Mouse (Mus musculus) CH12.LX (cell line): ENCODE measurements around the gene Olfr218. TPM values are rescaled to one million over a fixed set of nuclear protein-coding genes. Genes with fewer than 3 reads are reported as not detected.

Experiments
- DNase-seq: peaks from one replicate; pipeline ENCODE4 v3.0.0-alpha.2; 2013; ENCODE audit errors: extremely low read depth
- H3K27ac ChIP-seq: 2 replicates; pipeline ENCODE4 v1.5.1; 2012; ENCODE audit warnings: low read depth, mild to moderate bottlenecking, control low read depth, moderate library complexity; ENCODE audit not compliant: insufficient read depth
- H3K27me3 ChIP-seq: replicated peaks from 2 replicates; pipeline ENCODE3; 2012; ENCODE audit warnings: inconsistent platforms
- H3K36me3 ChIP-seq, 2 experiments: replicated peaks in 1 of 2; 2 replicates each; pipeline versions ENCODE3 to v1.6.1; 2012; ENCODE audit warnings: inconsistent platforms in 1 of 2, low read length in 1 of 2, mild to moderate bottlenecking in 1 of 2, mixed read lengths in 1 of 2, moderate library complexity in 1 of 2; ENCODE audit not compliant: control insufficient read depth in 1 of 2, insufficient read depth in 1 of 2
- H3K4me1 ChIP-seq, 2 experiments: 2 replicates each; pipeline ENCODE4 v1.6.1; 2012; ENCODE audit warnings: inconsistent platforms in 1 of 2, moderate library complexity in 1 of 2; ENCODE audit not compliant: insufficient read depth in 2 of 2, control insufficient read depth in 1 of 2
- H3K4me2 ChIP-seq: 2 replicates; pipeline ENCODE4 v1.6.1; 2012; ENCODE audit warnings: low read depth, mild to moderate bottlenecking, control low read depth; ENCODE audit not compliant: poor library complexity, insufficient read depth, severe bottlenecking
- H3K4me3 ChIP-seq, 3 experiments: fragments of 150-350 bp in 1 of 3; sonication (generic) in 1 of 3; replicated peaks in 1 of 3; 2 replicates each; pipeline versions ENCODE3 to v1.5.1; 2011 to 2012; ENCODE audit warnings: low read depth in 2 of 3, low read length in 2 of 3, mild to moderate bottlenecking in 2 of 3, moderate library complexity in 2 of 3, control low read depth in 1 of 3, improper control_type of control experiment in 1 of 3, inconsistent platforms in 1 of 3, mixed read lengths in 1 of 3; ENCODE audit not compliant: poor library complexity in 1 of 3
- H3K79me2 ChIP-seq: replicated peaks from 2 replicates; pipeline ENCODE4 v1.6.1; 2012; ENCODE audit warnings: mild to moderate bottlenecking, moderate library complexity; ENCODE audit not compliant: control insufficient read depth, poor library complexity, insufficient read depth, severe bottlenecking; ENCODE audit errors: extremely low read depth
- H3K9ac ChIP-seq: 2 replicates; pipeline ENCODE4 v1.6.1; 2012; ENCODE audit warnings: low read depth, mild to moderate bottlenecking, control low read depth, moderate library complexity; ENCODE audit not compliant: insufficient read depth
- H3K9me3 ChIP-seq: replicated peaks from 2 replicates; pipeline ENCODE3; 2012; ENCODE audit warnings: low read length, inconsistent platforms, mixed read lengths
- CTCF ChIP-seq, 2 experiments: IDR thresholded peaks in 1 of 2; conservative IDR thresholded peaks in 1 of 2; 2 replicates each; pipeline ENCODE4 v1.5.1; 2011 to 2012; ENCODE audit warnings: low read depth in 2 of 2, low read length in 2 of 2, improper control_type of control experiment in 1 of 2, inconsistent platforms in 1 of 2, mild to moderate bottlenecking in 1 of 2, moderate library complexity in 1 of 2
- GABPA ChIP-seq: IDR thresholded peaks from 2 replicates; pipeline ENCODE4 v1.6.1; 2012; ENCODE audit warnings: low read depth, low read length, improper control_type of control experiment, inconsistent platforms; ENCODE audit not compliant: insufficient replicate concordance
- KAT2A ChIP-seq: IDR thresholded peaks from 2 replicates; pipeline ENCODE4 v1.6.1; 2012; ENCODE audit warnings: low read length, improper control_type of control experiment, inconsistent platforms; ENCODE audit not compliant: insufficient replicate concordance
- MEF2A ChIP-seq: IDR thresholded peaks from 2 replicates; pipeline ENCODE4 v1.6.1; 2014; ENCODE audit warnings: low read depth, mild to moderate bottlenecking, inconsistent platforms, low read length, improper control_type of control experiment, borderline replicate concordance
- MXI1 ChIP-seq: IDR thresholded peaks from 2 replicates; pipeline ENCODE4 v1.6.1; 2011; ENCODE audit warnings: mild to moderate bottlenecking, low read depth, low read length, improper control_type of control experiment
- NELFE ChIP-seq: IDR thresholded peaks from 2 replicates; pipeline ENCODE4 v1.6.1; 2011; ENCODE audit warnings: low read depth, low read length, improper control_type of control experiment
- POLR2AphosphoS2 ChIP-seq: IDR thresholded peaks from 2 replicates; pipeline ENCODE4 v1.6.1; 2011; ENCODE audit warnings: low read depth, low read length, improper control_type of control experiment
- SMC3 ChIP-seq: IDR thresholded peaks from 2 replicates; pipeline ENCODE4 v1.6.1; 2011; ENCODE audit warnings: low read depth, low read length, improper control_type of control experiment
- UBTF ChIP-seq: IDR thresholded peaks from 2 replicates; pipeline ENCODE4 v1.6.1; 2012; ENCODE audit warnings: low read depth, mild to moderate bottlenecking, inconsistent platforms, low read length, improper control_type of control experiment, moderate library complexity
- ZC3H11A ChIP-seq: IDR thresholded peaks from 2 replicates; pipeline ENCODE4 v1.6.1; 2012; ENCODE audit warnings: low read depth, mild to moderate bottlenecking, inconsistent platforms, low read length, improper control_type of control experiment
- ZMIZ1 ChIP-seq: IDR thresholded peaks from 2 replicates; pipeline ENCODE4 v1.6.1; 2012; ENCODE audit warnings: low read depth, mild to moderate bottlenecking, inconsistent platforms, low read length, improper control_type of control experiment
- dilution Hi-C: fragments of 300-500 bp; cut with MboI; formaldehyde crosslinking; loops from 2 replicates; pipeline ENCODE4 v1.14.3; 2020; ENCODE audit warnings: low sequenced_read_pairs; ENCODE audit not compliant: extremely low pct_unique_long_range_greater_than_20kb, extremely low pct_ligation_motif_present
- in situ Hi-C: fragments of 300-500 bp; cut with MboI; formaldehyde crosslinking; loops from 3 replicates; pipeline ENCODE4 v1.14.3; 2019; ENCODE audit warnings: low sequenced_read_pairs, low pct_ligation_motif_present, low pct_unique_long_range_greater_than_20kb, mixed read lengths
- polyA plus RNA-seq: library from polyadenylated mRNA; unstranded; fragments of >175 nt; gene quantifications from 2 replicates; pipeline ENCODE4 v1.2.1, GENCODE M21; 2012; ENCODE audit warnings: low read depth; ENCODE audit not compliant: insufficient read length
- total RNA-seq, 2 experiments: library from RNA; depleted of rRNA; stranded (reverse); fragments of 300-350 nt in 1 of 2; fragments of >200 nt in 1 of 2; gene quantifications; 2 replicates each; pipeline ENCODE4 v1.2.3; 2012 to 2014

Gene Olfr218
- total and polyA plus RNA-seq, 3 experiments, result not detected

- Histone ChIP-seq H3K79me2 (no peaks in the 10 kb centered on the region), H3K36me3 (no peaks in the 10 kb centered on the region), H3K4me3 (no peak overlapping the region), H3K27ac (no peak overlapping the region), H3K27me3 (no peaks in the 10 kb centered on the region), H3K4me2 (no peak overlapping the region), H3K9ac (no peak overlapping the region), H3K9me3 (no peaks in the 10 kb centered on the region), H3K4me1 (no peaks in the 10 kb centered on the region)
- TF ChIP-seq MEF2A (no peak), NELFE (no peak), MXI1 (no peak), POLR2AphosphoS2 (no peak), CTCF (conservative IDR thresholded peaks at IDR 0.05 in 1 of 2, IDR thresholded peaks at IDR 0.05 in 1 of 2; ENCODE audit: low read depth in 2 of 2, low read length in 2 of 2) (no peak), GABPA (no peak), ZMIZ1 (no peak), ZC3H11A (no peak), UBTF (no peak), KAT2A (no peak), SMC3 (no peak)
- dilution Hi-C loops (no loop called here), in situ Hi-C loops (no loop called here)
- no peak for DNase-seq
Measured at GRCm38 (mm10) chr1:173249888-173250287, 52.3 kb downstream of the Olfr218 start.

Other genes with a start within 250 kb of the Olfr218 start
- not detected in 2 replicates for gene Olfr16, start 247.4 kb upstream of the Olfr218 start, total RNA-seq (2012; rRNA removed)
- gene Olfr16, start 247.4 kb upstream of the Olfr218 start, total RNA-seq (2014; rRNA removed), result not detected in 2 replicates
- not detected in 2 replicates for gene Olfr16, start 247.4 kb upstream of the Olfr218 start, polyA plus RNA-seq
- not detected in 2 replicates for gene Olfr1408, start 60.4 kb upstream of the Olfr218 start, total RNA-seq (2012; rRNA removed)
- not detected in 2 replicates for gene Olfr1408, start 60.4 kb upstream of the Olfr218 start, total RNA-seq (2014; rRNA removed)
- not detected in 2 replicates for gene Olfr1408, start 60.4 kb upstream of the Olfr218 start, polyA plus RNA-seq
- not detected in 2 replicates for gene Olfr1406, start 7.2 kb upstream of the Olfr218 start, total RNA-seq (2012; rRNA removed)
- gene Olfr1406, start 7.2 kb upstream of the Olfr218 start, total RNA-seq (2014; rRNA removed), result not detected in 2 replicates
- gene Olfr1406, start 7.2 kb upstream of the Olfr218 start, polyA plus RNA-seq, result not detected in 2 replicates
- not detected in 2 replicates for gene Olfr1404, start 14.6 kb downstream of the Olfr218 start, total RNA-seq (2012; rRNA removed)
- gene Olfr1404, start 14.6 kb downstream of the Olfr218 start, total RNA-seq (2014; rRNA removed), result not detected in 2 replicates
- gene Olfr1404, start 14.6 kb downstream of the Olfr218 start, polyA plus RNA-seq, result not detected in 2 replicates
- not detected in 2 replicates for gene Fcer1a, start 29.4 kb downstream of the Olfr218 start, total RNA-seq (2012; rRNA removed)
- gene Fcer1a, start 29.4 kb downstream of the Olfr218 start, total RNA-seq (2014; rRNA removed), result not detected in 2 replicates
- gene Fcer1a, start 29.4 kb downstream of the Olfr218 start, polyA plus RNA-seq, result not detected in 2 replicates
- not detected in 2 replicates for gene Olfr418, start 68.2 kb downstream of the Olfr218 start, total RNA-seq (2012; rRNA removed)
- gene Olfr418, start 68.2 kb downstream of the Olfr218 start, total RNA-seq (2014; rRNA removed), result not detected in 2 replicates
- gene Olfr418, start 68.2 kb downstream of the Olfr218 start, polyA plus RNA-seq, result not detected in 2 replicates
- gene Mptx2, start 80.0 kb downstream of the Olfr218 start, total RNA-seq (2012; rRNA removed), result not detected in 2 replicates
- not detected in 2 replicates for gene Mptx2, start 80.0 kb downstream of the Olfr218 start, total RNA-seq (2014; rRNA removed)
- not detected in 2 replicates for gene Mptx2, start 80.0 kb downstream of the Olfr218 start, polyA plus RNA-seq
- gene Ackr1, start 135.9 kb downstream of the Olfr218 start, total RNA-seq (2012; rRNA removed), result not detected in 2 replicates
- gene Ackr1, start 135.9 kb downstream of the Olfr218 start, total RNA-seq (2014; rRNA removed), result not detected in 2 replicates
- not detected in 2 replicates for gene Ackr1, start 135.9 kb downstream of the Olfr218 start, polyA plus RNA-seq
- gene Aim2, start 153.1 kb downstream of the Olfr218 start, total RNA-seq (2012; rRNA removed), result 59.7 and 59.8 TPM in 2 replicates
- gene Aim2, start 153.1 kb downstream of the Olfr218 start, total RNA-seq (2014; rRNA removed), result 117 and 130 TPM in 2 replicates
- 83.7 and 87.0 TPM in 2 replicates for gene Aim2, start 153.1 kb downstream of the Olfr218 start, polyA plus RNA-seq
- gene Cadm3, start 169.9 kb downstream of the Olfr218 start, total RNA-seq (2012; rRNA removed), result not detected in 2 replicates
- not detected in 2 replicates for gene Cadm3, start 169.9 kb downstream of the Olfr218 start, total RNA-seq (2014; rRNA removed)
- not detected in 2 replicates for gene Cadm3, start 169.9 kb downstream of the Olfr218 start, polyA plus RNA-seq